Mouse (Mus musculus) megakaryocyte, embryonic 14.5 days (primary cell): ENCODE results near the gene Shank3. TPM values are rescaled to one million over a fixed set of nuclear protein-coding genes. Genes with fewer than 3 reads are reported as not detected.
A peak's percentile ranks its signal among the peaks of the same experiment; 100 is the strongest.

Experiments used
- H3K27me3 ChIP-seq: replicated peaks from 2 replicates; pipeline ENCODE3; 2012; ENCODE audit warnings: inconsistent platforms
- H3K36me3 ChIP-seq: replicated peaks from 2 replicates; pipeline ENCODE3; 2012; ENCODE audit warnings: low read length, inconsistent platforms, mixed read lengths
- H3K4me1 ChIP-seq: 2 replicates; pipeline ENCODE4 v1.6.1; 2012; ENCODE audit warnings: inconsistent platforms
- H3K4me3 ChIP-seq: replicated peaks from 2 replicates; pipeline ENCODE3; 2012; ENCODE audit warnings: moderate library complexity, mild to moderate bottlenecking, inconsistent platforms
- H3K9me3 ChIP-seq: 2 replicates; pipeline ENCODE4 v1.6.1; 2012; ENCODE audit warnings: inconsistent platforms
- FLI1 ChIP-seq: IDR thresholded peaks from 2 replicates; pipeline ENCODE4 v1.6.1; 2012; ENCODE audit warnings: low read length, inconsistent platforms, mixed read lengths
- GATA1 ChIP-seq: IDR thresholded peaks from 3 replicates; pipeline ENCODE4 v1.6.1; 2012; ENCODE audit warnings: mixed read lengths, low read length, inconsistent platforms, borderline replicate concordance
- polyA plus RNA-seq: library from polyadenylated mRNA; stranded (reverse); fragments of >175 nt; gene quantifications from 2 replicates; pipeline ENCODE4 v1.2.3, GENCODE M21; 2012; ENCODE audit warnings: low replicate concordance; ENCODE audit not compliant: insufficient read depth

Gene Shank3
- polyA plus RNA-seq, 1 experiment = 37.4 TPM

- TF ChIP-seq FLI1 (no peak), GATA1 (no peak)
- Histone ChIP-seq H3K4me1 (peaks cover 51% of the 10 kb centered on the region), H3K4me3 (peak overlapping the region; percentile 96), H3K9me3 (no peaks in the 10 kb centered on the region), H3K27me3 (no peaks in the 10 kb centered on the region), H3K36me3 (peaks cover 18% of the 10 kb centered on the region)
Observed at GRCm38 (mm10) chr15:89496841-89497240, 2.6 kb upstream of the Shank3 start.

- Histone ChIP-seq H3K27me3 (no peaks in the 10 kb centered on the region), H3K4me1 (peaks cover 51% of the 10 kb centered on the region), H3K36me3 (peaks cover 24% of the 10 kb centered on the region), H3K9me3 (no peaks in the 10 kb centered on the region), H3K4me3 (peak overlapping the region; percentile 96)
- TF ChIP-seq FLI1 (peak; percentile 88), GATA1 (no peak; the same call in 2 of the 3 replicates)
Observed at GRCm38 (mm10) chr15:89497391-89498048, 1.9 kb upstream of the Shank3 start.

- peaks cover 32% of the 10 kb centered on the region for H3K36me3 ChIP-seq
- H3K4me3 ChIP-seq = peak overlapping the region; percentile 96
- no peak for TF ChIP-seq GATA1
- TF ChIP-seq FLI1 = no peak
Observed at GRCm38 (mm10) chr15:89498049-89498960, 1.1 kb upstream of the Shank3 start.

GRCm38 (mm10) chr15:89499784-89500220 is 379 bp downstream of the Shank3 start:
- H3K36me3 ChIP-seq = peaks cover 47% of the 10 kb centered on the region
- peaks cover 70% of the 10 kb centered on the region for H3K4me1 ChIP-seq
- peak overlapping the region; percentile 96 for H3K4me3 ChIP-seq
- H3K27me3 ChIP-seq = no peaks in the 10 kb centered on the region
- H3K9me3 ChIP-seq = no peaks in the 10 kb centered on the region
- TF ChIP-seq GATA1 (no peak), FLI1 (no peak)

More at GRCm38 (mm10) chr15:89498049-89498960, 1.1 kb upstream of the Shank3 start:
- no peaks in the 10 kb centered on the region for H3K9me3 ChIP-seq
- H3K27me3 ChIP-seq = no peaks in the 10 kb centered on the region
- peaks cover 58% of the 10 kb centered on the region for H3K4me1 ChIP-seq

DNA sequence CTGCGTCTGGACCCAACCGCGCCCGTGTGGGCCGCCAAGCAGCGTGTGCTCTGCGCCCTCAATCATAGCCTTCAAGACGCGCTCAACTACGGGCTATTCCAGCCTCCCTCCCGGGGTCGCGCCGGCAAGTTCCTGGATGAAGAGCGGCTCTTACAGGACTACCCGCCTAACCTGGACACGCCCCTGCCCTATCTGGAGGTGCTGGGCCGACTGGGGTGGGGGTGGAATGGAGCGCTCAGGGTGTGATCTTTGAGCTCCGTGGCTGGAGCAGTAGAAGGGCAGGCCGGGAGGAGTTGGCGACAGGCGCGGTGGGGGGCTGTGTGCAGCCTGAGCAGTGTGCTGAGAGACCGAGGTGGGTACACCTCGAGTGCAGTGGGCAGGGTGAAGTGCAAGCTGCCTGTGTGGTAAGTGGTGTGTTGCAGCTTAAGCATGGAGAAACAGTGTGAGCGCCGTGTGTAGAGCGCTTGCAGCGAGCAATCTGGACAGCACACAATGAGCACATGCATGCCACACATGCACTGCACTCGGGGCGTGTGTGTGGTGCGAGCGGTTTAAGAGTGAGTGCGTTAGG is 883 bp downstream of the Shank3 start:
- Histone ChIP-seq H3K4me1 (peaks cover 75% of the 10 kb centered on the region), H3K9me3 (no peaks in the 10 kb centered on the region), H3K36me3 (peaks cover 52% of the 10 kb centered on the region), H3K27me3 (no peaks in the 10 kb centered on the region), H3K4me3 (peak overlapping the region; percentile 96)
- TF ChIP-seq FLI1 = no peak
- TF ChIP-seq GATA1 = no peak

GRCm38 (mm10) chr15:89501321-89501720 is 1.9 kb downstream of the Shank3 start:
- TF ChIP-seq GATA1 (no peak), FLI1 (no peak)

GRCm38 (mm10) chr15:89504838-89505237 is 5.4 kb downstream of the Shank3 start:
- H3K36me3 ChIP-seq = peaks cover 90% of the 10 kb centered on the region
- no peak overlapping the region for H3K4me3 ChIP-seq
- peaks cover 61% of the 10 kb centered on the region for H3K4me1 ChIP-seq
- H3K9me3 ChIP-seq = peaks cover 4% of the 10 kb centered on the region; the same call in 1 of the 2 replicates
- H3K27me3 ChIP-seq = no peaks in the 10 kb centered on the region
- TF ChIP-seq GATA1 = no peak
- TF ChIP-seq FLI1 = no peak

More at GRCm38 (mm10) chr15:89501321-89501720, 1.9 kb downstream of the Shank3 start:
- peaks cover 62% of the 10 kb centered on the region for H3K36me3 ChIP-seq
- H3K4me3 ChIP-seq = peak overlapping the region; percentile 23
- H3K4me1 ChIP-seq = peaks cover 73% of the 10 kb centered on the region
- no peaks in the 10 kb centered on the region for H3K9me3 ChIP-seq
- H3K27me3 ChIP-seq = no peaks in the 10 kb centered on the region

DNA sequence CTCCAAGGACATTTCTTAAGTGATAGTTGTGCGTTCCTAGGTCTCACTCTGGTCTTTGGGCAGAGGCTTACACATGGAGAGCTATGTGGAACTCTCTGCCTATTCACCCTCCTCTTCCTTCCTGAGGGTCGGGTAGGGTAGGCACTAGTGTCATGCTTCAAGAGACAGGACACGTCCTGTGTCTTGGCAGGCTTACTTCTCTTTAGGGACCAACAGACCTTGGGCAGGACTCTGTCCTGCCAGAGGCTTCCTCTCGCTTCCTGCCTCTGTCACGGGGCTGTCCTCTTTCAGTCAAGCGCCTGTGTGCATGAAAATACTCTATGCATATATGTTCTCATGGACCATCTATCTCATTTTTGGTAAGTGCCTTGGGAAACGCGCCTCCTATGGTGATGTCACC is 8.3 kb downstream of the Shank3 start:
- H3K36me3 ChIP-seq = peaks cover 85% of the 10 kb centered on the region
- H3K9me3 ChIP-seq = peaks cover 4% of the 10 kb centered on the region; the same call in 1 of the 2 replicates
- no peak overlapping the region for H3K4me3 ChIP-seq
- peaks cover 47% of the 10 kb centered on the region for H3K4me1 ChIP-seq
- TF ChIP-seq GATA1 = no peak
- TF ChIP-seq FLI1 = no peak
- no peaks in the 10 kb centered on the region for H3K27me3 ChIP-seq

DNA sequence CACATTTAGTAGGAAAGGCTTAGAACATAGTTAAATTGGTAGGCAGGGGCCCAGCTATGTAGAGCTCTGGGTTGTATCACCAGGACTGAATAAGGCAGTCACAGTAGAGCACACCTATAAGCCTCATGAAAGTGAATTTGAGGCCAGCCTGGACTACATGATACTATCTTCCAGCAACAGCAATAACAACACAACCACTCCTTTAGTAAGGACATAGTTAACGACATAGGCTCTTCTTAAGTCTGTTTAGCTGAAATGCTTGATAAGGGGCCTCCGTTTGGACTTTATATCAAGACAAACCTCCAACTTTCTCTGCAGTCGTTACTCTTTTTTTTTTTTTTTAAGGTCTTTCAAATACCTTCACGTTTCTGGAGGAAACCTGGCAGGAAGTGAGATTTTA is 13.3 kb downstream of the Shank3 start:
- H3K4me3 ChIP-seq = no peak overlapping the region

More for the DNA sequence above, 13.3 kb downstream of the Shank3 start:
- peaks cover 82% of the 10 kb centered on the region for H3K36me3 ChIP-seq
- TF ChIP-seq FLI1 (no peak), GATA1 (no peak)
- no peaks in the 10 kb centered on the region for H3K9me3 ChIP-seq
- peaks cover 13% of the 10 kb centered on the region for H3K4me1 ChIP-seq
- no peaks in the 10 kb centered on the region for H3K27me3 ChIP-seq
